8 mouse cellular contexts compared by ENCODE assay signal in genomic region chr17:80921286-80922134, GRCm38 (mm10). TPM values are rescaled to one million over a fixed set of nuclear protein-coding genes. Genes with fewer than 3 reads are reported as not detected.
DNase-seq lines count a peak whose midpoint lies in the region; ATAC-seq and TF ChIP-seq lines count a peak whose summit lies in the region.

No protein-coding gene starts in this region.

- ATAC-seq in forebrain, embryonic 13.5 days: peak; percentile 90
- no peak for ATAC-seq in forebrain, embryonic 12.5 days (ENCODE audit: low FRiP score)
- peak; percentile 83 for ATAC-seq in midbrain, postnatal 0 days (ENCODE audit: low FRiP score)

- H3K27ac ChIP-seq in forebrain, embryonic 13.5 days: peak overlapping the region; percentile 45; the same call in 1 of the 2 replicates
- no peak overlapping the region for H3K27ac ChIP-seq in forebrain, embryonic 12.5 days
- H3K27ac ChIP-seq in left cerebral cortex, adult 2 months: peak overlapping the region; percentile 70
- H3K27ac ChIP-seq in midbrain, postnatal 0 days (ENCODE audit: low read depth, low read length): no peak overlapping the region

- TF ChIP-seq CTCF in left cerebral cortex, adult 2 months (IDR thresholded peaks at IDR 0.05): peak; percentile 35
- TF ChIP-seq CTCF in midbrain, postnatal 0 days (IDR thresholded peaks at IDR 0.05): peak; percentile 54

- no peak for DNase-seq in left cerebral cortex, adult 2 months (ENCODE audit: extremely low spot score in 1 of 2, low spot score in 2 of 2)
- DNase-seq in left cerebral cortex, adult 11 months (ENCODE audit: low spot score): no peak
- peak; percentile 27 for DNase-seq in gonadal fat pad, adult 2 months (ENCODE audit: low read depth)
- DNase-seq in midbrain, postnatal 0 days (ENCODE audit: low spot score): peak; percentile 87
- DNase-seq in testis, postnatal 14 days (ENCODE audit: low spot score): no peak
- no peak for DNase-seq in retina, postnatal 1 day

- H3K9me3 ChIP-seq in forebrain, embryonic 13.5 days (replicated peaks): no peaks in the 10 kb centered on the region
- H3K9me3 ChIP-seq in forebrain, embryonic 12.5 days: no peaks in the 10 kb centered on the region
- H3K9me3 ChIP-seq in midbrain, postnatal 0 days (ENCODE audit: low read length): no peaks in the 10 kb centered on the region

- WGBS in forebrain, embryonic 13.5 days: 52% methylated on average over 10 of the region's 10 CpGs
- 61% methylated on average over 10 of the region's 10 CpGs for WGBS in forebrain, embryonic 12.5 days
- WGBS in midbrain, postnatal 0 days: 56% methylated on average over 10 of the region's 10 CpGs

- intact Hi-C loops in left cerebral cortex, adult 2 months (cut with DNase I): loop anchor here (5.0 to 10.0 kb wide), 2 partner anchors 74 to 297 kb away; no protein-coding TSS in a partner anchor

- H3K9ac ChIP-seq in forebrain, embryonic 13.5 days: no peak overlapping the region
- no peak overlapping the region for H3K9ac ChIP-seq in forebrain, embryonic 12.5 days
- H3K9ac ChIP-seq in midbrain, postnatal 0 days (replicated peaks; ENCODE audit: low read length, poor library complexity, severe bottlenecking): no peak overlapping the region

- no peaks in the 10 kb centered on the region for H3K27me3 ChIP-seq in forebrain, embryonic 13.5 days
- no peaks in the 10 kb centered on the region for H3K27me3 ChIP-seq in forebrain, embryonic 12.5 days
- no peaks in the 10 kb centered on the region for H3K27me3 ChIP-seq in midbrain, postnatal 0 days (ENCODE audit: insufficient read depth, low read length)

- peaks cover 7% of the 10 kb centered on the region; the same call in 1 of the 2 replicates for H3K4me1 ChIP-seq in forebrain, embryonic 13.5 days
- H3K4me1 ChIP-seq in forebrain, embryonic 12.5 days: no peaks in the 10 kb centered on the region
- H3K4me1 ChIP-seq in midbrain, postnatal 0 days (ENCODE audit: insufficient read depth, low read length): no peaks in the 10 kb centered on the region

- H3K4me3 ChIP-seq in forebrain, embryonic 13.5 days: no peak overlapping the region
- no peak overlapping the region for H3K4me3 ChIP-seq in forebrain, embryonic 12.5 days (replicated peaks)
- no peak overlapping the region for H3K4me3 ChIP-seq in left cerebral cortex, adult 2 months
- no peak overlapping the region for H3K4me3 ChIP-seq in midbrain, postnatal 0 days (ENCODE audit: low read depth, low read length)

- H3K4me2 ChIP-seq in forebrain, embryonic 13.5 days: no peak overlapping the region
- H3K4me2 ChIP-seq in forebrain, embryonic 12.5 days: no peak overlapping the region
- no peak overlapping the region for H3K4me2 ChIP-seq in midbrain, postnatal 0 days (ENCODE audit: low read depth, low read length, poor library complexity, severe bottlenecking)

- no peaks in the 10 kb centered on the region for H3K36me3 ChIP-seq in forebrain, embryonic 13.5 days (ENCODE audit: poor library complexity, severe bottlenecking)
- no peaks in the 10 kb centered on the region for H3K36me3 ChIP-seq in forebrain, embryonic 12.5 days (replicated peaks)
- H3K36me3 ChIP-seq in midbrain, postnatal 0 days (ENCODE audit: insufficient read depth, low read length): no peaks in the 10 kb centered on the region

RNA-seq across cellular contexts. Expression of gene Tmem178, which starts 22.9 kb away (rescaled TPM):
- 29.7 and 40.4 TPM in 2 replicates for polyA plus RNA-seq in forebrain, embryonic 13.5 days (2015; fragmentation: Nextera tagmentation; extraction: Ambion mirVana)
- polyA plus RNA-seq in forebrain, embryonic 12.5 days (2016; fragmentation: Nextera tagmentation; extraction: Ambion mirVana): 23.9 and 24.1 TPM in 2 replicates
- total RNA-seq in left cerebral cortex, adult 2 months (2021): 100 to 1,000 TPM; 108 to 141 TPM
- polyA plus RNA-seq in gonadal fat pad, adult 2 months (2012; rRNA removed): 0.56 and 0.80 TPM in 2 replicates
- total RNA-seq in midbrain, postnatal 0 days (2014; rRNA removed): 21.9 and 26.5 TPM in 2 replicates
- polyA plus RNA-seq in midbrain, postnatal 0 days (2015; fragmentation: Nextera tagmentation; extraction: Ambion mirVana): 18.9 and 20.1 TPM in 2 replicates

Comparison
In these comparisons a context has a peak if more than half of its experiments do, and no peak if none do; other contexts are left out.
1. H3K27ac ChIP-seq: peak in forebrain, embryonic 13.5 days (single experiment) and left cerebral cortex, adult 2 months (single experiment); none in forebrain, embryonic 12.5 days (single experiment) and midbrain, postnatal 0 days (single experiment).
2. DNase-seq: peak in gonadal fat pad, adult 2 months (single experiment) and midbrain, postnatal 0 days (single experiment); none in left cerebral cortex, adult 2 months (0 of 2), left cerebral cortex, adult 11 months (single experiment), testis, postnatal 14 days (single experiment) and retina, postnatal 1 day (single experiment).
3. RNA of gene Tmem178, which starts 22.9 kb away (polyA plus RNA-seq): 29.7 to 40.4 TPM in forebrain, embryonic 13.5 days, 23.9 to 24.1 TPM in forebrain, embryonic 12.5 days and 18.9 to 20.1 TPM in midbrain, postnatal 0 days; 0.56 to 0.80 TPM in gonadal fat pad, adult 2 months; every median in the first group is over 10 times any median in the second.